Mouse (Mus musculus) heart, postnatal 14 days (tissue): Measurements from ENCODE around the gene Boll. TPM values are rescaled to one million over a fixed set of nuclear protein-coding genes. Genes with fewer than 3 reads are reported as not detected.
"Not testable (repeated sequence)": the region's sequence is repeated elsewhere in the genome, so short reads cannot be mapped to it uniquely, and the experiment has no call there.

Source experiments
- DNase-seq, 2 experiments: peaks; one replicate each; pipeline ENCODE4 v3.0.0; 2021 to 2022
- intact Hi-C: fragments of 180-260 bp; cut with DNase I; formaldehyde crosslinking; loops from one replicate; pipeline ENCODE4 v1.15.1; 2025
- long read RNA-seq, 2 experiments: library from polyadenylated mRNA; stranded (forward); transcript quantifications; one replicate each; pipeline ENCODE4 v2.0.0; 2021
- total RNA-seq, 2 experiments: library from RNA; stranded (reverse); gene quantifications; 2 replicates each; pipeline ENCODE4 v1.2.3; 2021

The Boll gene
- not detected for total RNA-seq
- long read RNA-seq, experiment 1 = 0 reads
- long read RNA-seq, experiment 2, partial matches to known transcripts = 0 of 1 reads
- long read RNA-seq, experiment 2, other reads (novel, unspliced or antisense) = 1 of 1 reads

DNA sequence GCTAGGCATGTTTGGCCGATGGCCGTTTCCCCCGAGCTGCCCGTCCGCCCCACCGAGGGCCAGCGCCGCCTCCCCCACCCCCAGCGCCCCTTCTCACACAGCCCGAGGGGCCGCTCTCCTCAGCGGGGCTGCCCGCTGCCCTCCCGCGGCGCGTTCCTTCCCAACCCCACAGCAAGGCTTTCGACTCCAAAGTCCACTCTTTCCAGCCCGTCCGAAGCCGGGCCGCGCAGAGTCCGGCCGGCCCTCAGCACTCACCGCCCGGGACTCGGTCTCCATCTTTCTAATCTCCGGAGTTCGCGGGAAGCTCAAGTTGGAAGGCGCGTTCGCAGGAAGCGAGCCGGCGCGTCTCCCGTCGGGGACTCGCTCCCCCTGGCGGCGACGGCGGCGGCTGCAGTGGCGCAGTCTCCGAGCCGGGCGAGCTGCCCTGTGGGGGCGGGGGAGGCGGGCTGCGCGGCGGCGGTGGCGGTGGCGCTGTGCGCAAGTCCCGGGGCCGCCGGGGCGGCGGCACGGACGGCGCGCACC is at the start of gene Boll:
Gene Boll, minus strand, starts transcription at position 426 of the 522 bp plus-strand sequence.
- intact Hi-C loops = loop anchor here (5.0 kb wide), 1 partner anchor 126 kb away; the partner anchor contains the start of gene Mars2

GRCm38 (mm10) chr1:55412569-55412968 is 49.3 kb upstream of the Boll start:
- DNase-seq = no peak
- intact Hi-C loops = no loop called here

More for the DNA sequence above, at the start of gene Boll:
- peak; percentile 81 to 84 for DNase-seq

DNA sequence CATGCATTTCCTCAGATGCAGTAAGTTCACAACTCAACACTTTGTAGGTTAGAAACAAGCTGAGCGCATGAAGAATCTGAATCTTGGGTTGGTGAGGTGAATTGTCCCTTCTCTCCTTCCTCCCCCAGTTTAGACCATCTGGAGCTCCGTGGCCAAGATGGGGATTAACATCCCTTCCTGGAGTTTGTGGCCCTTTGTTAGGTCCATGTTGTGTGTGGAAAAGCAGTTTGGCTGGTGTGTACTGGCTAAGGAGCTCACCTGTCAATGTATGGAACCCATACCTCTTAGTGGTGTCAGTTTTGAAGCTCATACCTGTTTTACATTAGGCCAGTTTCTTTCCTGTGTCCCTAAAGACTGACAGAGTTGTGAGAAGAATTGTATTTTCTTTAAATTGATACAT is 47.8 kb upstream of the Boll start:
- no peak for DNase-seq
- intact Hi-C loops = no loop called here

- no peak for DNase-seq
- intact Hi-C loops = no loop called here
Observed at GRCm38 (mm10) chr1:55410670-55411069, 47.4 kb upstream of the Boll start.

DNA sequence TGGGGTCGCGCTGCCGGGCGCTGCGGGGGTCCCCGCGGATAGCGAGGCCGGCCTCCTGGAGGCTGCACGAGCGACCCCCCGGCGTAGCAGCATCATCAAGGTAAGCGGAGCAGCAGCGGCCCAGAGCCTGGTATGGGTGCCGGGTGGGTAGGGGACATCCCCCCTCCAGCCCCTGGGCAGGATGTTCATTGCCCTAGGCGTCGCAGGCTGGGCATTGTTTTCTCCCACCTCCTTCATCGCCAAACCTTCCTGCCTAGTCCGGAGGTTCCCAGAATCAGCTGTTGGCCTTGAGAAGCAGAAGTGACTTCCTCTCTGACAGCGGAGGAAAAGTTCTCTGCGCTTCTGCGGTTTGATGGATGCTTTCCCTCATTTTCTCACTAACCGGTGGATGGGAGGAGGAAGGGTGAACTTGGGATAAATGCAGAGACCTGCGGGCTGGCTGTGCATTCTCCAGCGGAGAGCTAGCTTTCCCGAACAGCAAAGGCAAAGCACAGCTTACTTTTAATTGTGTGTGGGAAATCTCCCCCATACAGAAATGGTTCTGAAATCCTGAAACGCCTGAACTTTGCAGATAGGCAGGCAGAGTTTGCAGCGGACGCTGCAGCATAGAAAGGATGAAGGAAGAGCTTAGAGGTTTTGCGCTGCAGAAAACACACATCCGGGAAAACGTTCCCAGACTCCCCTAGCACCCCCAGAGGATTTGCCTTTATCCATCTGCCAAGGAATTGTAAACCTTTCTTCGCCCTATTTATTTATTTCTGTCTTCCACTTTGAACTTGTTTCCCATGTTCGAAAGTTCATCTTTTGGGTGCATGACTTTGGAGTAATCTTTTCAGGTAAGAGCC is 43.5 kb upstream of the Boll start:
- peak in 1 of 2 experiments; percentile 16 for DNase-seq
- intact Hi-C loops = loop anchor here (5.0 kb wide), 2 partner anchors 106 to 166 kb away; no protein-coding TSS in a partner anchor

GRCm38 (mm10) chr1:55406023-55406413 is 42.7 kb upstream of the Boll start:
- DNase-seq = peak; percentile 78 to 82
- intact Hi-C loops = loop anchor here (5.0 kb wide), 2 partner anchors 106 to 166 kb away; no protein-coding TSS in a partner anchor

GRCm38 (mm10) chr1:55405272-55406022 is 42.2 kb upstream of the Boll start, which contains the start of gene Plcl1:
Gene Plcl1, plus strand, starts transcription at chr1:55405921.
- peak; percentile 95 to 96 for DNase-seq
- intact Hi-C loops = loop anchor here (2.0 to 5.0 kb wide), 3 partner anchors 107 to 433 kb away; no protein-coding TSS in a partner anchor

- intact Hi-C loops = loop anchor here (1.0 to 2.0 kb wide), 2 partner anchors 332 to 434 kb away; no protein-coding TSS in a partner anchor
- peak; percentile 40 to 72 for DNase-seq
Observed at GRCm38 (mm10) chr1:55404439-55404838, 41.2 kb upstream of the Boll start.

DNA sequence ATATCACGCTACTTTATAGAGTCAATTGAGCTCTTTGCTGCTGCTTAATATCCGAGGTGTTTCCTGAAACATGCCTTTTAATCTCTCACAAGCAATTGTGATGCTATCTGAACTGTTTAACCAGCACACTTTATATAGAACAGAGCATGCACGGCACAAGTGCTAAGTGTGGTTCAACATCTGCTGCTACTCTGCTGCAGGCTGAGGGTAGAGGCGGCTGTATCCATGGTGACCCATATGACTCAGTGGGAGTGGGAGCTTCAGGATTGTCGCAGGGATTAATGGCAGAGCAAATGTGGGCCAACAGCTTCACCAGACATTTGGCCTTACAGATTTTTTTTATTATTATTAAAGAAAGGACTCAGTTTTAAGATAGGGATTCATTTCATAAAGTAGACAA is 36.6 kb upstream of the Boll start:
- intact Hi-C loops = no loop called here
- no peak for DNase-seq

- peak; percentile 84 to 89 for DNase-seq
- intact Hi-C loops = loop anchor here (1.0 to 5.0 kb wide), 3 partner anchors 81 to 296 kb away; partner anchors contain the start of genes Hspd1 and Hspe1
Observed at GRCm38 (mm10) chr1:55383114-55383773, 20.0 kb upstream of the Boll start.

DNA sequence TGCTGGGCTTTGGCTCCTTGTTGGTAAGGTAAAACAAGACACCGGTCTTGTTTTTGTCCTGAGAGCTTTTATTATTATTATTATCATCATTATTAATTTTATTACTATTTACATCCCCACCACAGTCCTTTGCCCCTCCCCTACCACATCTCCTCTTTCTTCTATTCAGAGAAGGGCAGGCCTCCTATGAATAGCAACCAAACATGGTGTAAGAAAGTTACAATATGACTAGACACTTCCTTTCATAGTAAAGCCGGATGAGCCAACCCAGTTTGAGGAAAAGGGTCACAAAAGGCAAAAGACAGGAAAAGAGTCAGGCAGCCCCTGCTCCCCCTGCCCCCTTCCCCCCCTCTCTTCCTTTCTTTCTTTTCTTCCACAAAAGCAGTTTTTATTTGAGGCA is 17.3 kb upstream of the Boll start:
- intact Hi-C loops = loop anchor here (5.0 kb wide), 2 partner anchors 78 to 293 kb away; partner anchors contain the start of genes Hspd1 and Hspe1
- DNase-seq = no peak

GRCm38 (mm10) chr1:55372626-55373025 is 9.4 kb upstream of the Boll start:
- intact Hi-C loops = no loop called here

GRCm38 (mm10) chr1:55363586-55363985 is 317 bp upstream of the Boll start:
- intact Hi-C loops = loop anchor here (5.0 kb wide), 1 partner anchor 126 kb away; the partner anchor contains the start of gene Mars2
- peak; percentile 23 to 36 for DNase-seq

More at GRCm38 (mm10) chr1:55372626-55373025, 9.4 kb upstream of the Boll start:
- no peak for DNase-seq

- intact Hi-C loops = loop anchor here (5.0 kb wide), 1 partner anchor 125 kb away; the partner anchor contains the start of gene Mars2
- DNase-seq = no peak
Observed at GRCm38 (mm10) chr1:55362634-55363033, 635 bp downstream of the Boll start.

DNA sequence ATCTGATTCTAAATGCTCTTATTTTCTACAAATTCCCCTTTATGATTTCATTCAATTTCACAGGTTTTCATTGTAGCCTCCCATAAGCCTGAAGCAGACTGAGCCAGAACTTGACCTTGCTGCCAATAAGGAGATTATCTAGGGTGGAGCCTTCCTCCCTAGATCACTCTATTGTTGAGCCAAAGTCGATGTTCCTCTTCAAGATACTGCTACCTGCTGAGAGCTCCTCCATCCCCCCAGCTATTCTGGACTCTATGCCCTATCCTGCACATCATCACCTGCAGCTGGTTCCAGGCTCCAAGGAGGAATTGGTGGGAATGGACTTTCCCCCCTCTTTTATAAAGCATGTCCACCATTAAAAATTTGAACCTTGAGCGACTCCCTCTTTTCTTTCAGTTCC is 11.4 kb downstream of the Boll start:
- DNase-seq, intact Hi-C loops: not testable (repeated sequence)

GRCm38 (mm10) chr1:55325496-55325895 is 37.8 kb downstream of the Boll start:
- intact Hi-C loops, DNase-seq: not testable (repeated sequence)

GRCm38 (mm10) chr1:55301077-55301476 is 62.2 kb downstream of the Boll start:
- intact Hi-C loops = loop anchor here (5.0 kb wide), 2 partner anchors 81 to 571 kb away; no protein-coding TSS in a partner anchor
- DNase-seq = no peak

GRCm38 (mm10) chr1:55279081-55279480 is 84.2 kb downstream of the Boll start:
- no peak for DNase-seq
- intact Hi-C loops = no loop called here

GRCm38 (mm10) chr1:55265447-55265846 is 97.8 kb downstream of the Boll start:
- intact Hi-C loops = no loop called here
- no peak for DNase-seq
